Mouse (Mus musculus): ENCODE measurements around the gene Wnt5b. TPM values are rescaled to one million over a fixed set of nuclear protein-coding genes. Genes with fewer than 3 reads are reported as not detected.
"Not testable (repeated sequence)": the region's sequence is repeated elsewhere in the genome, so short reads cannot be mapped to it uniquely, and the experiment has no call there.

Gene Wnt5b
- total RNA-seq, 2 experiments from 2014 or later: 0.93 TPM; not detected in 1

DNA sequence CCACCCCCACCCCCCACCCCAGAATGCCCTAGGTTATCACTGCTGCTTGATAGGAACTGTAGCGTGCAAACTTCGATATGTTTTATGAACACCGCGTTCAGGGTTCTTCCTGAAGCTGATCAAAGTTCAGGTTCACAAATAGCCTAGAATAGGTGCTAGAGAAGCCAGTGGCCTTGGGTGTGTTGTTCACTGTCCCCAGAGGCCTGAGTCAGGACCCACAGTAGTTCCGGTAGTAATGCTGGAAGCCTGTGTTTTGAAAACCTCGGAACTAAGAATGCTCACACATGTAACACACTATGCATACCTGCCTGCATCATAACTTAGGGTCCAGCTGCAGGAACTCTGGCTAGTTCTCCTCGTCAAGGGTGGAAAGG, 57.1 kb downstream of the Wnt5b start:
- ATAC-seq (replicated peaks; ENCODE audit: poor library complexity, severe bottlenecking): no peak

- ATAC-seq (replicated peaks; ENCODE audit: poor library complexity, severe bottlenecking): peak; percentile 33
Measured at GRCm38 (mm10) chr6:119486381-119487084, 57.6 kb downstream of the Wnt5b start.

DNA sequence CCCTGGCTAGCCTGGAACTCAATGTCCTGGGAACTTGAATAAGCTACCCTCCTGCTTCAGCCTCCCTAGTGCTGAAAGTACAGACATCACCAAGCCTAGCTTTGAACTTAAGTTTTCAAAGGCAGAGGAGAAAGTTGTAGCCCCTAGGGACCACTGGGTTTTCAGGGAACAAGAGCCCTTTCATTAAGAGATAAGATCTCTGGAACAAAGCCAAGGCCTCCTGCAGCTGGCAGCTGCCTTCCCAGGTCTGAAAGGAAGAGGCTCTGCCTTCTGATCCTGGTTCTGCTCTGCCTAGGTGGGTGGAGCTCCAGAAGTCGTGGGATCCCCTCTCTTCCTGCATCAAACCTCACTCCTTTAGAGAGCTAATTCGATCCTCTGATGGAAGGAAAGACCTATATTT, 58.7 kb downstream of the Wnt5b start:
- ATAC-seq (replicated peaks; ENCODE audit: poor library complexity, severe bottlenecking): no peak

- no peak for ATAC-seq (replicated peaks; ENCODE audit: poor library complexity, severe bottlenecking)
Measured at GRCm38 (mm10) chr6:119482958-119483600, 61.1 kb downstream of the Wnt5b start.

- not testable (repeated sequence) for ATAC-seq (replicated peaks; ENCODE audit: poor library complexity, severe bottlenecking)
Measured at GRCm38 (mm10) chr6:119481741-119482390, 62.3 kb downstream of the Wnt5b start.

GRCm38 (mm10) chr6:119480706-119481331, 63.3 kb downstream of the Wnt5b start:
- ATAC-seq (replicated peaks; ENCODE audit: poor library complexity, severe bottlenecking): peak; percentile 17

GRCm38 (mm10) chr6:119479876-119480705, 64.1 kb downstream of the Wnt5b start:
- peak; percentile 46 for ATAC-seq (replicated peaks; ENCODE audit: poor library complexity, severe bottlenecking)

GRCm38 (mm10) chr6:119479343-119479875, 64.7 kb downstream of the Wnt5b start, which contains the start of gene Fbxl14:
Gene Fbxl14, plus strand, starts transcription at chr6:119479668.
- ATAC-seq (replicated peaks; ENCODE audit: poor library complexity, severe bottlenecking): peak; percentile 24

GRCm38 (mm10) chr6:119478560-119479342, 65.4 kb downstream of the Wnt5b start:
- ATAC-seq (replicated peaks; ENCODE audit: poor library complexity, severe bottlenecking): peak; percentile 54

DNA sequence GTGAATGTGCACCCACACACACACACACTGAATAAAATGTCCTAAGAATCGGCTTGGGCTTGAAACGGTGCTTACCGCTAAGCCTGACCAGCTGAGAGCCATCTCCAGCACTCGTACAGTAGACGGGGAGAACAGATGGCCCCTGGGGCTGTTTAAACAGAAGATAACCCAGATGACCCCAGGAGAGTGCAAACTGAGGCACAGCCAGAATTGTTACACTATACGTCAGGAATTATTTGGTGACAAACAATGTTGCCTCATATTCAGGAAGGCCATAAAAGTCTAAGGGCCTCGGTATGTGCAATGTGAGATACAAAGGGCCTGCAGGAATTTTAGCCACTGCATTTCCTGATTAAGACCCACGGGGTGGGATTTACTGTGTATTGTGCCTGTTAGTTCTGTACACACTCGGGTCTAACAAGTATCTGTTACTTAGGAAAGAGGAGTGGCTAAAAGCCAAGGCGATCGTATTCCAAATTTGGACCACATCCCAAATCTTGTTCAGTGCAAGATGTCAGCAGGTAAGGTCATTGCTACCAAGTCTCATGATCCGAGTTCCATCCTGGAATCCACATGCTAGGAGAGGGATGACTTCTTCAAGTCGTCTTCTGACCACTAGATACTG, 66.3 kb downstream of the Wnt5b start:
- ATAC-seq (replicated peaks; ENCODE audit: poor library complexity, severe bottlenecking): no peak

- ATAC-seq (replicated peaks; ENCODE audit: poor library complexity, severe bottlenecking): no peak
Measured at GRCm38 (mm10) chr6:119475988-119476387, 68.2 kb downstream of the Wnt5b start.

DNA sequence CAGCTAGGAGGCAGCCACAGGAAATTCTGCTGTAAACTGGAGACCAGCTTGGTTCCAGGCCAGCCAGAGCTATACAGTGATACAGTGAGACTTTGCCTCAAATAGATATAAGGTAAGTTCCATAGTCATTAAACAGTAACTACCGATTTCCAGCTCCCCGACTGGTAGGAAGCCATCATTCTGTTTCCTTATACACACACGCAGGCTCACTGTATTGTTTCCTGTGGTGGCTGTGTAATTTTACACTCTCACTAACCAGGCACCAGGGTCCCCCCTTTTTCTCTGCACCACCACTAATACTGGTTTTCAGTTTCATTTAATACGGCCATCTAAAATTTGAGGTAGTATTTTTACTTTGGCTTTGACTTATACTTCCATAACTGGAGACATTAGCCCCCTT, 70.2 kb downstream of the Wnt5b start:
- no peak for ATAC-seq (replicated peaks; ENCODE audit: poor library complexity, severe bottlenecking)

DNA sequence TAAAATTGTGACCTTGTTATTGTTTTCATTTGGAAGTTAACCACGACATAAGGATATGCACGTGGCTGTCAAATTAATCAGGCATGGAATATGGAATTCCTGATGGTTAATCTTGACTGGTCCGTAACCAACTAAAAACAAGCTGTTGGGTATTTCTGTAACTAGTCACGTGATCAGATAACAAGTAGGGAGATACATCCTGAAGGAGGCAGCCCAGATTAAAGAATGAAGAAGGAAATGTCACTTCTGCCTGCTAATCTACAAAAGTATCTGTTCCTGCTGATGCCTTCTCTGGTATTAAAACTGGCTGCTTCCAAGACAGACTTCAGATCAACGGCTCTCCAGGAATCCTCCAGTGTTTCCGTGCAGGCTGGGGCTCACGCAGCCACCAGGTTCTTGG, 70.7 kb downstream of the Wnt5b start:
- no peak for ATAC-seq (replicated peaks; ENCODE audit: poor library complexity, severe bottlenecking)

DNA sequence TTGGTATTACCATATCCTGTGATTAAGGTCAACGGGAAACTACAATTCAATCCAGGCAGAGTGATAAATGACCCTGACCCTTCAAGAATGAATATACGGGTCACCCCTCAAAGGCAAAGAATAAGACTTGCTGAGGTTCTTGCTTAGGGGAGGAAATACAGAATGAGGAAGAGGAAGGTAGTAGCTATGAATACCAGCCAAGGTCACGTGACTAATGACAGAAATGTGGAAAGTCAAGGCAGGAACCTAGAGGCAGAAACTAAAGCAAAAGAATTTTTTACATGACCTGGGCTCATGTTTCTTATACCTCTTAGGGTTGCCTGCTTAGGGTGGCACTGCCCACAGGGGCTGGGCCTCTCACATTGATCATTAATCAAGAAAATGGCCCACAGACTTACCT, 71.4 kb downstream of the Wnt5b start:
- ATAC-seq (replicated peaks; ENCODE audit: poor library complexity, severe bottlenecking): peak; percentile 47

DNA sequence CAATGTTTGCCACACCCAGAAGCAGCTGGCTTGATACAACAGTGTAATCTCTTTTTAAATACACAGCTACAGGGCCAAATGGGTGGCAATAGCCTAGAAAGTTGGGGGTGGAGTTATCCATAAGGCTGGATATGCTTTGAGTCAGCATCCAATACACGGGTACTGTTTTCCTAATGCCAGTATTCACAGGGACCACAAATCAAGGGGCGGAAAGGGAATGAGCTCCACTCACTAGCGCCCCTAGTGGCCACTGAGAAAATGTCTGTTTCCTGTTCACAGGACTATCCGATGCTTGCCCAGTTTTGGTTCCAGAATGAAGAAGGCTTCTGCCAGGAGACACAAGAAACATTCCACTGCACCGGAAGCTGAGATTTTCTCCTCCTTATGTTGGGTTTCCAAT, 72.0 kb downstream of the Wnt5b start:
- peak; percentile 41 for ATAC-seq (replicated peaks; ENCODE audit: poor library complexity, severe bottlenecking)

DNA sequence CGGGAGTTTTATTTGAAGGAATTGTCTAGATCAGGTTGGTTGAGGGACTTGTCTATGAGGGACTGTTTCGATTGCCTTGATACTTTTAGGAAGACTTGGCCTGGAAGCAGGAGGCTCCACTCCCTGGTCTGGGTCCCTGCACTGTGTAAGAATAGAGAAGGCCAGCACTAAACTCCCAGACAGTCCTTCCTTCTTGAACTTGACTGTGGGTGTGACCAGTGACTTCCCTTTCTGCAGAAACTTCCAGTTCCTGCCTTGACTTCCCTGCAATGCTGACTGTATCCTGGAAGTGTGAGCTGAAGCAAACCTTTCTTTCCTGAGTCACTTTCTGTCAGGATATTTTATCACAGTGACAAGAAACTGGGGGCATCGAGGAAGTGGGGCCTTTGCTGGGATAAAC, 73.4 kb downstream of the Wnt5b start:
- ATAC-seq (replicated peaks; ENCODE audit: poor library complexity, severe bottlenecking): peak; percentile 65

GRCm38 (mm10) chr6:119467785-119468059, 76.4 kb downstream of the Wnt5b start:
- ATAC-seq (replicated peaks; ENCODE audit: poor library complexity, severe bottlenecking): 0 out of 2 replicates have a peak, but pooled peaks have one; percentile 20

DNA sequence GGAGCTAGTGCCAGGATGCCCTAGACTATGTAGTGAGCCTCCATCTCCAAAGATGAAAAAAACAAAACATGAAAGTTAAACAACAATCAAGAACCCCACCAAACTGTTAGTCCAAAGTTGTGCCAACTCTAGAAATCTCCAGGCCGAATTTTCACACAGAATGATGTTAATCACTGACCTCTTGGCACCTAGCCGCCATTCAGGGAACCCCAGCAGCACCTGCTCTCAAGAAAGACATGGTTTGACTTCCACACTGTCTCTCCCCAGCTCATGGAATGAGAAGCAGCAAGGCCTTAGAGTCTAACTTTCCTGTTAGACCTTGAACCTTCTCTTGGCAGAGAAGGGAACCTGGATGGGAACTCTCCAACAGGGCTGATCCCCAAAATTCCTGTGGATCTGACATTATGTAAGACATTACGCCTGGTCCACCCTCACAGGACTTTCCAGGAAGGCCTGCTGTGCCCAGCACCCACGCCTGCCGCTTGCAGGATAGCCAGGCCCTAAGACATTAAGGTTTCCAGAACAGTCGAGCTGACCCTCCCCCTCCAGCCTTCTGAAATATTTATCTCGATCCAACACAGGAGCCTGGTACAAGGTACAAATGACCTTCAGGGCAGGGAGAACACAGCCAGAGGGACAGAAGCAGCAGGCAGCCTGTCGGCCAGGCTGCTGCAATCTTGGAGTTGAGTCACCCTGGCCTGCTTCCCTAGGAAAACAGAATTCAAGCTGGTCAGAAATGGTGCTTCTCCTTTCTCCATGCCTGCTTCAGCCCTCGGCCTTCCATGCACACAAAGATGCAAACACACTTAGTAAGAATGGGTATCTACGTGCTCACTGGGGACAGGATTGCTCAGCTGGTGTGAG, 77.0 kb downstream of the Wnt5b start:
- ATAC-seq (replicated peaks; ENCODE audit: poor library complexity, severe bottlenecking): 0 out of 2 replicates have a peak, but pooled peaks have one; percentile 8
